Mouse (Mus musculus): ENCODE results near the gene Fbf1.
"Not testable (repeated sequence)": the region's sequence is repeated elsewhere in the genome, so short reads cannot be mapped to it uniquely, and the experiment has no call there.

DNA sequence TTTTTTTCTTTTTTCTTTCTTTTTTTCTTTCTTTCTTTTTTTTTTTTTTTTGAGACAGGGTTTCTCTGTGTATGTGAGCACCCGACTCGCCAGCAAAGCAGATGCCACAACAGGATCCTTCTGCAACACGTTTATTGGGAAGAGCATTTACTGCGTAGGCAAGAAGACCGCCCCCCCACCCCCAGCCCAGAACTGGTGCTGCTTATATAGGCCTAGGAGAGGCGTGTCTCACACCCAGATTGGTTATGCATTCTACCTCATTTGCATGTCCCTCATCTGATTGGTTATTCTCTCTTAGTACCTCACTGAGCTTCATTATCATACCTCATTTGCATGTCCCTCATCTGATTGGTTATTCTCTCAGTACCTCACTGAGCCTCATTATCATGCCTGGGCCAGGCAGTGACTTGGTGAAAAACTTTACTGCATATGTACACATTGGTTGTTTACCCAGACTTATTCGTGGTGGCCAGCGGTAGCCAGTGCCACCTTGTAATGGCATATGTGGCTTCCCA, 46.2 kb downstream of the Fbf1 start:
- not testable (repeated sequence) for TF ChIP-seq CTCF, POLR2A (IDR thresholded peaks at IDR 0.05; ENCODE audit: insufficient read depth, low read depth, low read length)
